Mouse (Mus musculus) MEL (cell line): ENCODE results near the gene Rhoa. TPM values are rescaled to one million over a fixed set of nuclear protein-coding genes. Genes with fewer than 3 reads are reported as not detected.

Experiments
- DNase-seq: peaks from one replicate; pipeline ENCODE4 v3.0.0; 2011; ENCODE audit warnings: low read depth, low spot score
- H3K27ac ChIP-seq: 2 replicates; pipeline ENCODE4 v1.5.1; 2012; ENCODE audit warnings: low read depth, mild to moderate bottlenecking, control low read depth, low read length, moderate library complexity; ENCODE audit not compliant: control insufficient read depth
- H3K27me3 ChIP-seq, 2 experiments: fragments of 150-350 bp in 1 of 2; sonication (generic) in 1 of 2; 2 replicates each; pipeline ENCODE4 v1.6.1; 2012; ENCODE audit warnings: low read length in 2 of 2, mild to moderate bottlenecking in 2 of 2, improper control_type of control experiment in 1 of 2, moderate library complexity in 1 of 2; ENCODE audit not compliant: insufficient read depth in 2 of 2, control insufficient read depth in 1 of 2
- H3K36me3 ChIP-seq, 2 experiments: 2 replicates each; pipeline ENCODE4 v1.6.1; 2012 to 2014; ENCODE audit warnings: low read length in 2 of 2, improper control_type of control experiment in 1 of 2, inconsistent platforms in 1 of 2, mild to moderate bottlenecking in 1 of 2; ENCODE audit not compliant: insufficient read depth in 2 of 2, control insufficient read depth in 1 of 2
- H3K4me1 ChIP-seq, 2 experiments: fragments of 150-350 bp in 1 of 2; sonication (generic) in 1 of 2; 2 replicates each; pipeline ENCODE4 v1.6.1; 2012; ENCODE audit warnings: low read length in 2 of 2, improper control_type of control experiment in 1 of 2, mild to moderate bottlenecking in 1 of 2; ENCODE audit not compliant: insufficient read depth in 2 of 2, control insufficient read depth in 1 of 2
- H3K4me3 ChIP-seq, 2 experiments: fragments of 150-350 bp in 1 of 2; sonication (generic) in 1 of 2; 2 replicates each; pipeline ENCODE4 v1.5.1; 2012; ENCODE audit warnings: low read depth in 2 of 2, low read length in 2 of 2, mild to moderate bottlenecking in 2 of 2, moderate library complexity in 2 of 2, control low read depth in 1 of 2, improper control_type of control experiment in 1 of 2; ENCODE audit not compliant: control insufficient read depth in 1 of 2, insufficient read depth in 1 of 2
- H3K79me2 ChIP-seq: 2 replicates; pipeline ENCODE4 v1.6.1; 2012; ENCODE audit warnings: mild to moderate bottlenecking, low read length, moderate library complexity; ENCODE audit not compliant: control insufficient read depth, poor library complexity, insufficient read depth
- H3K9ac ChIP-seq: 2 replicates; pipeline ENCODE4 v1.6.1; 2012; ENCODE audit warnings: low read depth, mild to moderate bottlenecking, control low read depth, low read length, moderate library complexity; ENCODE audit not compliant: control insufficient read depth, poor library complexity, severe bottlenecking
- H3K9me3 ChIP-seq: fragments of 150-350 bp; sonication (generic); replicated peaks from 2 replicates; pipeline ENCODE4 v1.6.1; 2012; ENCODE audit warnings: mild to moderate bottlenecking, low read length, improper control_type of control experiment, moderate library complexity; ENCODE audit not compliant: insufficient read depth
- BHLHE40 ChIP-seq: IDR thresholded peaks from 2 replicates; pipeline ENCODE4 v1.6.1; 2012; ENCODE audit warnings: low read depth, mild to moderate bottlenecking, inconsistent platforms, low read length, improper control_type of control experiment, borderline replicate concordance
- CHD1 ChIP-seq: IDR thresholded peaks from 2 replicates; pipeline ENCODE4 v1.6.1; 2012; ENCODE audit warnings: low read depth, mild to moderate bottlenecking, inconsistent platforms, low read length, improper control_type of control experiment
- CHD2 ChIP-seq: IDR thresholded peaks from 2 replicates; pipeline ENCODE4 v1.6.1; 2011; ENCODE audit warnings: low read length, improper control_type of control experiment
- GABPA ChIP-seq: IDR thresholded peaks from 2 replicates; pipeline ENCODE4 v1.6.1; 2012; ENCODE audit warnings: low read depth, mild to moderate bottlenecking, inconsistent platforms, low read length, improper control_type of control experiment, moderate library complexity
- HCFC1 ChIP-seq: IDR thresholded peaks from 2 replicates; pipeline ENCODE4 v1.6.1; 2012; ENCODE audit warnings: low read depth, mild to moderate bottlenecking, inconsistent platforms, low read length, improper control_type of control experiment, moderate library complexity
- JUND ChIP-seq: IDR thresholded peaks from 2 replicates; pipeline ENCODE4 v1.6.1; 2011; ENCODE audit warnings: low read depth, mild to moderate bottlenecking, improper control_type of control experiment, low read length
- KAT2A ChIP-seq: conservative IDR thresholded peaks from 2 replicates; pipeline ENCODE4 v1.6.1; 2012; ENCODE audit warnings: low read depth, low read length, improper control_type of control experiment, inconsistent platforms
- MXI1 ChIP-seq: IDR thresholded peaks from 2 replicates; pipeline ENCODE4 v1.6.1; 2011; ENCODE audit warnings: mild to moderate bottlenecking, low read depth, low read length, improper control_type of control experiment
- MYC ChIP-seq: IDR thresholded peaks from 2 replicates; pipeline ENCODE4 v1.6.1; 2011; ENCODE audit warnings: low read depth, mild to moderate bottlenecking, low read length, improper control_type of control experiment, moderate library complexity
- NELFE ChIP-seq: IDR thresholded peaks from 2 replicates; pipeline ENCODE4 v1.6.1; 2011; ENCODE audit warnings: low read depth, low read length, improper control_type of control experiment
- NRF1 ChIP-seq: IDR thresholded peaks from 2 replicates; pipeline ENCODE4 v1.6.1; 2014; ENCODE audit warnings: low read depth, mild to moderate bottlenecking, inconsistent platforms, low read length, improper control_type of control experiment, moderate library complexity; ENCODE audit not compliant: poor library complexity, insufficient read depth, severe bottlenecking
- POLR2AphosphoS2 ChIP-seq: IDR thresholded peaks from 2 replicates; pipeline ENCODE4 v1.6.1; 2011; ENCODE audit warnings: low read length, improper control_type of control experiment
- POLR2AphosphoS5 ChIP-seq: IDR thresholded peaks from 2 replicates; pipeline ENCODE4 v1.6.1; 2012; ENCODE audit warnings: low read depth, borderline replicate concordance, mild to moderate bottlenecking, inconsistent platforms, low read length, moderate library complexity, mixed read lengths
- RAD21 ChIP-seq: IDR thresholded peaks from 2 replicates; pipeline ENCODE4 v1.6.1; 2011; ENCODE audit warnings: mild to moderate bottlenecking, low read depth, low read length, improper control_type of control experiment
- RCOR1 ChIP-seq: IDR thresholded peaks from 2 replicates; pipeline ENCODE4 v1.6.1; 2012; ENCODE audit warnings: low read depth, mild to moderate bottlenecking, inconsistent platforms, low read length, improper control_type of control experiment
- SIN3A ChIP-seq: IDR thresholded peaks from 2 replicates; pipeline ENCODE4 v1.6.1; 2012; ENCODE audit warnings: low read length, improper control_type of control experiment, inconsistent platforms
- SMC3 ChIP-seq: IDR thresholded peaks from 2 replicates; pipeline ENCODE4 v1.6.1; 2011; ENCODE audit warnings: low read depth, low read length, improper control_type of control experiment
- TAL1 ChIP-seq: IDR thresholded peaks from 2 replicates; pipeline ENCODE4 v1.6.1; 2012; ENCODE audit warnings: mild to moderate bottlenecking, inconsistent platforms, low read length, moderate library complexity, mixed read lengths
- TBP ChIP-seq: IDR thresholded peaks from 2 replicates; pipeline ENCODE4 v1.8.0; 2011; ENCODE audit warnings: low read depth, low read length, improper control_type of control experiment
- TCF12 ChIP-seq: IDR thresholded peaks from 2 replicates; pipeline ENCODE4 v1.6.1; 2014; ENCODE audit warnings: low read depth, mild to moderate bottlenecking, inconsistent platforms, low read length, improper control_type of control experiment, moderate library complexity
- USF1 ChIP-seq: IDR thresholded peaks from 2 replicates; pipeline ENCODE4 v1.6.1; 2014; ENCODE audit warnings: low read depth, mild to moderate bottlenecking, inconsistent platforms, low read length, improper control_type of control experiment, moderate library complexity
- ZKSCAN1 ChIP-seq: IDR thresholded peaks from 2 replicates; pipeline ENCODE4 v1.6.1; 2012; ENCODE audit warnings: low read depth, mild to moderate bottlenecking, inconsistent platforms, low read length, improper control_type of control experiment, moderate library complexity
- ZMIZ1 ChIP-seq: IDR thresholded peaks from 2 replicates; pipeline ENCODE4 v1.6.1; 2012; ENCODE audit warnings: low read depth, mild to moderate bottlenecking, inconsistent platforms, low read length, improper control_type of control experiment, moderate library complexity
- ZNF384 ChIP-seq: IDR thresholded peaks from 2 replicates; pipeline ENCODE4 v1.6.1; 2012; ENCODE audit warnings: low read depth, mild to moderate bottlenecking, inconsistent platforms, low read length, improper control_type of control experiment
- polyA plus RNA-seq, 2 experiments: library from polyadenylated mRNA; stranded (reverse) in 1 of 2; unstranded in 1 of 2; fragments of >175 nt in 1 of 2; fragments of >200 nt in 1 of 2; gene quantifications; 2 replicates each; pipeline versions ENCODE4 v1.2.1 to v1.2.4; 2012; ENCODE audit warnings: low replicate concordance in 2 of 2, low read depth in 1 of 2; ENCODE audit not compliant: insufficient read length in 2 of 2, insufficient read depth in 1 of 2, missing spikeins in 1 of 2
- total RNA-seq: library from RNA; depleted of rRNA; stranded (reverse); fragments of 300-350 nt; gene quantifications from 2 replicates; pipeline ENCODE4 v1.2.3, GENCODE M21; 2012

Gene Rhoa
- total and polyA plus RNA-seq, 3 experiments, result 80.9 to 241 TPM; not detected in 1

- TF ChIP-seq TBP (peak; percentile 99), RAD21 (no peak), HCFC1 (peak; percentile 84), MXI1 (peak; percentile 93), SMC3 (no peak), SIN3A (peak; percentile 93)
Observed at GRCm38 (mm10) chr9:108338886-108339781, 33.2 kb downstream of the Rhoa start, which contains the start of gene Gpx1 (continued).

- Histone ChIP-seq H3K9me3 (no peaks in the 10 kb centered on the region), H3K4me1 (peaks cover 21 to 46% of the 10 kb centered on the region in 2 experiments), H3K27ac (peak overlapping the region; percentile 98), H3K79me2 (peaks cover 17% of the 10 kb centered on the region), H3K27me3 (no peaks in the 10 kb centered on the region), H3K4me3 (peak overlapping the region; percentile 76 to 79), H3K36me3 (peaks cover 0 to 43% of the 10 kb centered on the region in 2 experiments; a peak in 2 of 4 replicates), H3K9ac (peak overlapping the region; percentile 92)
- TF ChIP-seq CHD1 (peak; percentile 62; the same call in 1 of the 2 replicates), NRF1 (no peak), SIN3A (no peak), TCF12 (0 out of 2 replicates have a peak, but pooled peaks have one; percentile 9), POLR2AphosphoS5 (peak; percentile 6; the same call in 1 of the 2 replicates)
- peak; percentile 69 for DNase-seq
Observed at GRCm38 (mm10) chr9:108339886-108340257, 33.9 kb downstream of the Rhoa start.

- Histone ChIP-seq H3K9me3 (no peaks in the 10 kb centered on the region), H3K27me3 (no peaks in the 10 kb centered on the region), H3K4me1 (peaks cover 23 to 51% of the 10 kb centered on the region in 2 experiments), H3K27ac (peak overlapping the region; percentile 98), H3K9ac (peak overlapping the region; percentile 92), H3K4me3 (peak overlapping the region; percentile 76 to 79), H3K79me2 (peaks cover 17% of the 10 kb centered on the region), H3K36me3 (peaks cover 0 to 47% of the 10 kb centered on the region in 2 experiments; a peak in 2 of 4 replicates)
- peak; percentile 95 for DNase-seq
- TF ChIP-seq ZNF384 (peak; percentile 72), TCF12 (peak; percentile 100), USF1 (no peak), ZMIZ1 (peak; percentile 85), NELFE (peak; percentile 41), TBP (peak; percentile 54; the same call in 1 of the 2 replicates), NRF1 (no peak), POLR2AphosphoS2 (peak; percentile 99), SMC3 (0 out of 2 replicates have a peak, but pooled peaks have one; percentile 23), JUND (peak; percentile 32; the same call in 1 of the 2 replicates), ZKSCAN1 (no peak), GABPA (no peak), BHLHE40 (peak; percentile 61; the same call in 1 of the 2 replicates), TAL1 (peak; percentile 100), MYC (peak; percentile 52; the same call in 1 of the 2 replicates), CHD2 (peak; percentile 81), RCOR1 (peak; percentile 91), KAT2A (no peak; the same call in 1 of the 2 replicates)
Observed at GRCm38 (mm10) chr9:108340258-108341138, 34.6 kb downstream of the Rhoa start.
